In the genomic region with DNA sequence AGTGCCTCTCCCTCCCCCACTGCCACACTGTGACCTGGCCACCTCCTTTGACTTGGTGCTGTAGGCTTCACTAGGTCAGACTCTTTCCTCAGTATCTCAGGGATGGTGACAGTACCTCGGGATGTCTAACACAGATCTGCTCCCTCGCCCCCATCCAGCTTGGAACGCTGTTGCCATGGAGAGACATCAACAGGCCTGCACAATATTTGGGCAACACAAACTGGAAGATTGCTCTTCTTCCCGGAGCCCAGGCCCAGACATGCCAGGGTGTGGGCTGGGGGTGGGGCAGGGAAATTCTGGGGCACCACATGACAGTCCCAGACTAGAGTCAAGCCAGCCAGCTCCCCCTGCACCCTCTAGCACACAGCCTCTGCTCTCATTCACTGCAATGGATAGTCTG, we compare ENCODE assay signal across 25 mouse cellular contexts.
DNase-seq lines count a peak whose midpoint lies in the region; ATAC-seq lines count a peak whose summit lies in the region.
"Had no signal": no experiment of that assay in that cellular context is flagged by ENCODE, and none has a peak within 500 bp of the region (broad histone marks: within the 10 kb centered on the region; RNA-seq: fewer than 3 reads in every experiment).

No protein-coding gene starts in this region.

- H3K36me3 ChIP-seq in embryonic facial prominence, embryonic 14.5 days (ENCODE audit: control insufficient read depth, insufficient read depth, low read length) = no peaks in the 10 kb centered on the region
- no peaks in the 10 kb centered on the region for H3K36me3 ChIP-seq in heart, embryonic 14.5 days (ENCODE audit: control insufficient read depth, insufficient read depth, low read length)
- no peaks in the 10 kb centered on the region for H3K36me3 ChIP-seq in stomach, embryonic 16.5 days (ENCODE audit: control insufficient read depth, insufficient read depth, low read length)
- H3K36me3 ChIP-seq: embryonic facial prominence, embryonic 13.5 days; heart, embryonic 15.5 days; hindbrain, embryonic 13.5 days; intestine, embryonic 15.5 days; midbrain, embryonic 12.5 days had no signal

- intact Hi-C loops in left cerebral cortex, postnatal 14 days (cut with DNase I) = no loop called here

- H3K9ac ChIP-seq in embryonic facial prominence, embryonic 14.5 days (ENCODE audit: low read depth, low read length) = no peak overlapping the region
- H3K9ac ChIP-seq in heart, embryonic 14.5 days (ENCODE audit: low read length) = peak overlapping the region; percentile 11; the same call in 1 of the 2 replicates
- H3K9ac ChIP-seq in stomach, embryonic 16.5 days (ENCODE audit: low read length) = no peak overlapping the region
- H3K9ac ChIP-seq: embryonic facial prominence, embryonic 13.5 days; forebrain, postnatal 0 days; heart, embryonic 15.5 days; hindbrain, embryonic 13.5 days; intestine, embryonic 15.5 days; lung, embryonic 14.5 days; midbrain, embryonic 12.5 days had no signal

- no peak overlapping the region for H3K27ac ChIP-seq in embryonic facial prominence, embryonic 14.5 days (replicated peaks; ENCODE audit: low read depth, low read length)
- H3K27ac ChIP-seq in heart, embryonic 14.5 days (replicated peaks in 1 of 2; ENCODE audit: control insufficient read depth in 1 of 2, insufficient read depth in 1 of 2, low read depth in 2 of 2, low read length in 2 of 2) = peak overlapping the region in 1 of 2 experiments; percentile 42; a peak in 1 of 4 replicates
- H3K27ac ChIP-seq in stomach, embryonic 16.5 days (ENCODE audit: low read length) = no peak overlapping the region
- H3K27ac ChIP-seq: embryonic facial prominence, embryonic 13.5 days; heart, embryonic 15.5 days; hindbrain, embryonic 13.5 days; intestine, embryonic 15.5 days; left cerebral cortex, adult 2 months; midbrain, embryonic 12.5 days had no signal

- no peak overlapping the region for H3K4me3 ChIP-seq in embryonic facial prominence, embryonic 14.5 days (ENCODE audit: low read depth, low read length)
- H3K4me3 ChIP-seq in heart, embryonic 14.5 days (ENCODE audit: control insufficient read depth in 1 of 2, insufficient read depth in 1 of 2, low read depth in 1 of 2, low read length in 2 of 2) = no peak overlapping the region
- H3K4me3 ChIP-seq in stomach, embryonic 16.5 days (replicated peaks; ENCODE audit: low read length) = no peak overlapping the region
- H3K4me3 ChIP-seq: embryonic facial prominence, embryonic 13.5 days; heart, embryonic 15.5 days; hindbrain, embryonic 13.5 days; intestine, embryonic 15.5 days; left cerebral cortex, adult 2 months; midbrain, embryonic 12.5 days had no signal

- peak; percentile 67 for ATAC-seq in embryonic facial prominence, embryonic 14.5 days (ENCODE audit: low read depth)
- ATAC-seq in heart, embryonic 14.5 days (ENCODE audit: insufficient number of reproducible peaks, insufficient read depth, low FRiP score, low read depth) = peak; percentile 36; the same call in 1 of the 2 replicates
- ATAC-seq in stomach, embryonic 16.5 days (ENCODE audit: insufficient read depth, low FRiP score) = peak; percentile 54; the same call in 1 of the 2 replicates
- ATAC-seq: forebrain, postnatal 0 days; intestine, embryonic 15.5 days had no signal

- WGBS in embryonic facial prominence, embryonic 14.5 days = 78% methylated on average over 4 of the region's 4 CpGs
- WGBS in heart, embryonic 14.5 days = 42% methylated on average over 4 of the region's 4 CpGs
- WGBS in stomach, embryonic 16.5 days = 64% methylated on average over 4 of the region's 4 CpGs

- no peaks in the 10 kb centered on the region for H3K9me3 ChIP-seq in embryonic facial prominence, embryonic 14.5 days (ENCODE audit: control insufficient read depth, low read length)
- no peaks in the 10 kb centered on the region for H3K9me3 ChIP-seq in heart, embryonic 14.5 days (ENCODE audit: control insufficient read depth, low read length)
- H3K9me3 ChIP-seq in stomach, embryonic 16.5 days (replicated peaks; ENCODE audit: control insufficient read depth, low read length) = no peaks in the 10 kb centered on the region
- H3K9me3 ChIP-seq: embryonic facial prominence, embryonic 13.5 days; heart, embryonic 15.5 days; hindbrain, embryonic 13.5 days; intestine, embryonic 15.5 days; midbrain, embryonic 12.5 days had no signal

- peak; percentile 37 to 57 for DNase-seq in heart, adult 18-20 months
- no peak for DNase-seq in heart, adult 8-10 months (ENCODE audit: low spot score)
- DNase-seq in embryonic facial prominence, embryonic 14.5 days (ENCODE audit: low spot score) = no peak
- no peak for DNase-seq in kidney, postnatal 14 days
- no peak for DNase-seq in left cerebral cortex, postnatal 14 days (ENCODE audit: low spot score in 2 of 2)
- DNase-seq: B cell, adult 2 months; cerebellum, adult 2 months; cerebellum, postnatal 36 days; forebrain, postnatal 0 days; kidney, adult 9 months; kidney, postnatal 36 days; layer of hippocampus, adult 9-11 months; lung, embryonic 14.5 days; retina, postnatal 1 day; right cerebral cortex, postnatal 4 days; thymus, postnatal 36 days had no signal

- H3K27me3 ChIP-seq in embryonic facial prominence, embryonic 14.5 days (replicated peaks; ENCODE audit: control insufficient read depth, insufficient read depth, low read length) = no peaks in the 10 kb centered on the region
- no peaks in the 10 kb centered on the region for H3K27me3 ChIP-seq in heart, embryonic 14.5 days (ENCODE audit: control insufficient read depth, insufficient read depth, low read length)
- H3K27me3 ChIP-seq in stomach, embryonic 16.5 days (ENCODE audit: control insufficient read depth, insufficient read depth, low read length) = no peaks in the 10 kb centered on the region; the same call in 1 of the 2 replicates
- H3K27me3 ChIP-seq: heart, embryonic 15.5 days; hindbrain, embryonic 13.5 days; intestine, embryonic 15.5 days had no signal

- no peaks in the 10 kb centered on the region for H3K4me1 ChIP-seq in embryonic facial prominence, embryonic 14.5 days (ENCODE audit: control insufficient read depth, insufficient read depth, low read length)
- H3K4me1 ChIP-seq in heart, embryonic 14.5 days (ENCODE audit: control insufficient read depth in 2 of 2, insufficient read depth in 2 of 2, low read length in 2 of 2) = peaks cover 23 to 30% of the 10 kb centered on the region in 2 experiments
- H3K4me1 ChIP-seq in stomach, embryonic 16.5 days (ENCODE audit: control insufficient read depth, insufficient read depth, low read length) = no peaks in the 10 kb centered on the region
- H3K4me1 ChIP-seq: hindbrain, embryonic 13.5 days; intestine, embryonic 15.5 days; midbrain, embryonic 12.5 days had no signal

- H3K4me2 ChIP-seq in embryonic facial prominence, embryonic 14.5 days (ENCODE audit: low read depth, low read length) = no peak overlapping the region
- H3K4me2 ChIP-seq in heart, embryonic 14.5 days (ENCODE audit: low read length) = no peak overlapping the region
- H3K4me2 ChIP-seq in stomach, embryonic 16.5 days (ENCODE audit: low read depth, low read length) = no peak overlapping the region
- H3K4me2 ChIP-seq: embryonic facial prominence, embryonic 13.5 days; heart, embryonic 15.5 days; hindbrain, embryonic 13.5 days; intestine, embryonic 15.5 days; liver, embryonic 11.5 days; lung, embryonic 14.5 days; midbrain, embryonic 12.5 days had no signal

Comparison
In these comparisons a context has a peak if more than half of its experiments do, and no peak if none do; other contexts are left out.
1. DNase-seq: peak in heart, adult 18-20 months (2 of 2); none in heart, adult 8-10 months (single experiment), embryonic facial prominence, embryonic 14.5 days (single experiment), kidney, postnatal 14 days (single experiment) and left cerebral cortex, postnatal 14 days (0 of 2).
2. Peak in every context shown above with its lines, with median percentiles within 50 percentile points of each other: ATAC-seq.